Mouse (Mus musculus) liver, embryonic 14.5 days (tissue): ENCODE results near the gene Josd1. TPM values are rescaled to one million over a fixed set of nuclear protein-coding genes. Genes with fewer than 3 reads are reported as not detected.

Experiments used
- ATAC-seq: fragments of 200-750 bp; cut with Nextera tagmentation; 2 replicates; pipeline ENCODE4 v1.8.0; 2017; ENCODE audit warnings: moderate number of reproducible peaks, mild to moderate bottlenecking, moderate library complexity; ENCODE audit not compliant: insufficient read depth
- DNase-seq, 3 experiments: peaks; one replicate each; pipeline ENCODE4 v3.0.0-alpha.2; 2012 to 2013; ENCODE audit warnings: low read depth in 3 of 3, low spot score in 3 of 3
- H3K27ac ChIP-seq: fragments of 300-500 bp; sonication (generic); 2 replicates; pipeline ENCODE4 v1.5.1; 2014; ENCODE audit warnings: moderate library complexity, mild to moderate bottlenecking, control low read depth, inconsistent platforms
- H3K27me3 ChIP-seq: fragments of 300-500 bp; sonication (generic); 2 replicates; pipeline ENCODE4 v1.6.1; 2014; ENCODE audit warnings: mild to moderate bottlenecking, low read length, moderate library complexity; ENCODE audit not compliant: control insufficient read depth, insufficient read depth
- H3K36me3 ChIP-seq: fragments of 300-500 bp; sonication (generic); replicated peaks from 2 replicates; pipeline ENCODE4 v1.6.1; 2014; ENCODE audit warnings: low read depth; ENCODE audit not compliant: control insufficient read depth, insufficient read depth
- H3K4me1 ChIP-seq, 2 experiments: fragments of 200-500 bp in 1 of 2; fragments of 300-500 bp in 1 of 2; sonication (generic) in 1 of 2; replicated peaks; 2 replicates each; pipeline ENCODE4 v1.6.1; 2012 to 2014; ENCODE audit warnings: antibody characterized with exemption in 1 of 2, inconsistent platforms in 1 of 2, low read length in 1 of 2; ENCODE audit not compliant: control insufficient read depth in 2 of 2, insufficient read depth in 2 of 2
- H3K4me2 ChIP-seq: fragments of 300-500 bp; sonication (generic); 2 replicates; pipeline ENCODE4 v1.6.1; 2014; ENCODE audit warnings: low read depth, mild to moderate bottlenecking, control low read depth, moderate library complexity
- H3K4me3 ChIP-seq, 2 experiments: fragments of 200-500 bp in 1 of 2; fragments of 300-500 bp in 1 of 2; sonication (generic) in 1 of 2; 2 replicates each; pipeline ENCODE4 v1.5.1; 2012 to 2014; ENCODE audit warnings: low read depth in 2 of 2, low read length in 2 of 2, mild to moderate bottlenecking in 2 of 2, control low read depth in 1 of 2, inconsistent platforms in 1 of 2, moderate library complexity in 1 of 2; ENCODE audit not compliant: insufficient read depth in 1 of 2
- H3K9ac ChIP-seq: fragments of 300-500 bp; sonication (generic); replicated peaks from 2 replicates; pipeline ENCODE4 v1.6.1; 2014; ENCODE audit warnings: mild to moderate bottlenecking, control low read depth, moderate library complexity
- H3K9me3 ChIP-seq: fragments of 300-500 bp; sonication (generic); 2 replicates; pipeline ENCODE4 v1.6.1; 2016; ENCODE audit warnings: low read length, mixed read lengths; ENCODE audit not compliant: control insufficient read depth
- CTCF ChIP-seq: IDR thresholded peaks from 2 replicates; pipeline ENCODE4 v1.5.1; 2016; ENCODE audit warnings: antibody characterized with exemption, low read depth, control low read depth
- EP300 ChIP-seq: IDR thresholded peaks from 2 replicates; pipeline ENCODE4 v1.6.1; 2016; ENCODE audit warnings: antibody characterized with exemption, low read depth
- WGBS: fragments of 180-500 bp; shearing (Covaris S2); extraction: QIAGEN DNeasy Blood & Tissue Kit; methylation state at CpG from one replicate; pipeline ENCODE4 v1.1.7; 2014; ENCODE audit not compliant: insufficient replicate concordance; 5-methylcytosine and 5-hydroxymethylcytosine counted together
- polyA plus RNA-seq, 2 experiments: library from polyadenylated mRNA; depleted of rRNA in 1 of 2; stranded (reverse) in 1 of 2; unstranded in 1 of 2; fragments of >200 nt; fragmentation: Nextera tagmentation in 1 of 2; extraction: Ambion mirVana in 1 of 2; gene quantifications; 2 replicates each; pipeline versions ENCODE4 v1.2.1 to v1.2.3; 2012 to 2014

Gene Josd1
- polyA plus RNA-seq, 2 experiments, result 13.2 to 19.7 TPM

DNA sequence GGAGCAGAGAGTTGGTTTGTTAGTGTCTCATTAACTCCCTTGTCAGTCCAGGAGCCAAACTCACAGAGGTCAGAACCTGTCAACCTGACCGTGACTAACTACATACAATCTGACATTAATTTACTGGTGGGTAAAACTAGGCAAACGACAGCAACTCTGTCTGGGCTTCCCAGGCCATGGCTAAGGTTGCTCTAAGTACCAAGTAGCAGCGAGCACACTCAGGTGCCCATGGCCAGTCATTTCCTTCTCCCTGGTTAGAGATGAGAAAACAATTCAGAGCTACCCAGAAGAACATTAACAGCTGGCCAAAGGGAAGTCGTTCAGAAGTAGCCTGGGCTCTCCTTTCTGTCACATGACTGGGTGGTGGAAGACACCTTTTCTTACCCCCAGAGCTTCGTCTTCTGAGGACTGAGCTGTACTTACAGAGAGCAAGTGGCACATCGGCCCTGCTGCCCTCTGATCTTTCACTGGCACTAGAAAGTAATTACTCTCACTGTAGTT lies 2.5 kb downstream of the Josd1 start:
- DNase-seq, result no peak

DNA sequence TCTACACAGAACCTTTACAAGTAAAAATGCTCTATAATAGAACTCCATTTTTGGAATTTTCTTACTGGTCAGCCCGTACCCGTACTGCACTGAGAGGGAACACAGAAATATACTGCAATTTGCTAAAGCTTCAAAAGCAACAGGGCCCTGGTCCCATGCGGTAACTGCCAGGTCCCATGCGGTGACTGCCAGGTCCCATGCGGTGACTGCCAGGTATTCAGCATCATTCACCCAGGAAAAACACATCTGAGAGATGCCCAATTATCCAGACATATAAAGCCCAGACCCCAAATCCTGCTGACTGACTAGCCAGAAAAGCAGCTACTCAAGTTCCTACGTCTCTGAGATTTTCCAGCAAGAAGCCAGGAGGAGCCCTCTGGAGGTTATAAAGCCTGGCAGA lies 3.1 kb downstream of the Josd1 start:
- H3K4me2 ChIP-seq, result peak overlapping the region; percentile 88
- H3K4me1 ChIP-seq, result peaks cover 51 to 61% of the 10 kb centered on the region in 2 experiments
- no peaks in the 10 kb centered on the region for H3K27me3 ChIP-seq
- TF ChIP-seq CTCF (no peak), EP300 (no peak)
- peak overlapping the region; percentile 97 for H3K9ac ChIP-seq
- peak overlapping the region; percentile 89 for H3K4me3 ChIP-seq
- DNase-seq, result no peak
- H3K36me3 ChIP-seq, result peaks cover 2% of the 10 kb centered on the region
- ATAC-seq, result no peak
- 83% methylated on average over 6 of the region's 6 CpGs for WGBS
- no peaks in the 10 kb centered on the region for H3K9me3 ChIP-seq
- H3K27ac ChIP-seq, result peak overlapping the region; percentile 95

More for the DNA sequence above, 2.5 kb downstream of the Josd1 start:
- H3K27me3 ChIP-seq, result no peaks in the 10 kb centered on the region
- H3K9me3 ChIP-seq, result no peaks in the 10 kb centered on the region
- H3K9ac ChIP-seq, result peak overlapping the region; percentile 97
- TF ChIP-seq EP300, result no peak
- H3K4me2 ChIP-seq, result peak overlapping the region; percentile 88
- H3K27ac ChIP-seq, result peak overlapping the region; percentile 95
- peak overlapping the region; percentile 89 for H3K4me3 ChIP-seq
- no peak for ATAC-seq
- peaks cover 53 to 65% of the 10 kb centered on the region in 2 experiments for H3K4me1 ChIP-seq
- WGBS, result 24% methylated on average over 6 of the region's 6 CpGs
- no peaks in the 10 kb centered on the region; the same call in 1 of the 2 replicates for H3K36me3 ChIP-seq

DNA sequence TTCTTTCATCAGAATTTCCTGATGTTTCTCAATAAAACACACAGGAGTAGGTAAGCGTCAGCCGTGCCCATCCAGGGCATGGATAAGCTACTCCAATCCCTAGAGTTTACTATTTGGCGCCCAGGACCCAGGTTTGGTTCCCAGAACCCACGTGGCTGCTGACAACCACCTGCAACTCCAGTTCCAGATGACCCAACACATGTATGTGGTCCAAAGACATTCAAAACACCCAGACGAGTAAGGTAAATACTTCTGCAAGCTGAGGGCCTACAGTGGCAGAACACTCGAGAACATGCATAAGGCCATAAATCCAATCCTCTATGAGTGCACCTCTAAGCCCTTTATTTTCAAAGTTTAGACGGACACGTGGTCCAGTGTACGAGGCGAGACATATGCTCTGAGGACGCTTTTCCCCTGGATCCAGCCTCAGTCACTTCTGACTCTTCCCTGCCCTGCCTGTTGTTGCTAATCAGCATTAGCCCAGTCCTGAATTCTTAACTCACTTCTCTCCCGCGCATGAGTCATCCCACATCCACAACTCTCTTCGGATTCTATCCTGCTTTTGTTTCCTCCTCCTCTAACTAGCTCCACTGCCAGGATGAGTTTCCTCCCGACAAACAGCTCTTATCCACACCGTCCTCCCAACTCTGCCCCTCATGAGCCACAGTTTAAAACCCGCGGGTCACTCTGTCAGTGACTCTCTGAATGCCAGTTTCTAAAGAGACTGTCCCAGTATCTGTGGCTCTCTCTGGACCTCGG lies 3.8 kb downstream of the Josd1 start:
- Histone ChIP-seq H3K9ac (peak overlapping the region; percentile 97), H3K27me3 (no peaks in the 10 kb centered on the region), H3K4me2 (peak overlapping the region; percentile 88), H3K9me3 (no peaks in the 10 kb centered on the region), H3K27ac (peak overlapping the region; percentile 95), H3K36me3 (peaks cover 5% of the 10 kb centered on the region), H3K4me1 (peaks cover 44 to 55% of the 10 kb centered on the region in 2 experiments), H3K4me3 (peak overlapping the region; percentile 89)
- TF ChIP-seq EP300 (no peak), CTCF (no peak)
- WGBS, result 56% methylated on average over 19 of the region's 19 CpGs
- DNase-seq (no peak), ATAC-seq (no peak)

DNA sequence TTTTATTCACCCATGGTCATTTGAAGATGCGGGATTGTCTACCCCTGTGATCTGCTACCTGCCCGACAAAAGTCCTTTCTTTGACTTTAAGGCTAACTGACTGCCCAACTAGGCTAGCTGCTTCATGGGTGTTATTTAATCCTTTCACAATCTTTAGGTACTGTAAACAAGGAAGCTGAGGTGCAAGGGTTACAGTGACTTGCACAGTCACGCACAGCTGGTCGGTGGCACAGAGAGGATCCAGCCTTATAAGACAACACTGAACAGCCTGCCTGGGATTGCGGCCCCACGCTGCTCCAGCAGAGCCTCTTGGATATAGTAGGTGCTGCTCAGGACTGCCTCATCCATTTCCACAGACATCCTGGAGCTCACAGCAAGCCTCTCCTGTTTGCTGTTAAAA lies 4.6 kb downstream of the Josd1 start:
- peaks cover 5% of the 10 kb centered on the region for H3K36me3 ChIP-seq
- WGBS, result 76% methylated on average over 6 of the region's 6 CpGs
- ATAC-seq, result no peak
- H3K27me3 ChIP-seq, result no peaks in the 10 kb centered on the region
- TF ChIP-seq EP300 (no peak), CTCF (no peak)
- H3K9ac ChIP-seq, result peak overlapping the region; percentile 44
- H3K4me2 ChIP-seq, result peak overlapping the region; percentile 88
- DNase-seq, result no peak
- peaks cover 41 to 52% of the 10 kb centered on the region in 2 experiments for H3K4me1 ChIP-seq
- no peaks in the 10 kb centered on the region for H3K9me3 ChIP-seq
- peak overlapping the region; percentile 5 to 89; a peak in 3 of 4 replicates for H3K4me3 ChIP-seq
- peak overlapping the region; percentile 95 for H3K27ac ChIP-seq

DNA sequence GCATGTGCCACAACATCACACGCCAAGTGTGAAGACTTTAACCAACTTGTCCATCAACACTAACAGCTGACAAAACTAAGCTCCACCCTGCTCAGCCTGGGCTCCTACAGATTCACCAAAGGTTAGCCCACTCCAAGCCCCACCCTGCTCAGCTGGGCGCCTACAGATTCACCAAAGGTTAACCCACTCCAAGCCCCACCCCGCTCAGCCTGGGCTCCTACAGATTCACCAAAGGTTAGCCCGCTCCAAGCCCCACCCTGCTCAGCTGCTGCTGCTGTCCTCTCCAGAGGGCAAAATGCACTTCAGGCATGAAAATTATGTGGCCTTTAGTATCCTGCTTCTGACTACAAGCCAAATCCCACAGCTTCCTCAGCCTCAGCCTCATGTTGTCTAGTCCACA lies 5.7 kb downstream of the Josd1 start:
- Histone ChIP-seq H3K36me3 (peaks cover 6% of the 10 kb centered on the region), H3K9me3 (no peaks in the 10 kb centered on the region), H3K4me2 (peak overlapping the region; percentile 88), H3K4me3 (no peak overlapping the region), H3K27me3 (no peaks in the 10 kb centered on the region), H3K4me1 (peaks cover 41 to 52% of the 10 kb centered on the region in 2 experiments), H3K27ac (peak overlapping the region; percentile 95), H3K9ac (no peak overlapping the region; the same call in none of the 2 replicates)
- no peak for TF ChIP-seq EP300
- ATAC-seq (peak; percentile 44), DNase-seq (no peak)
- WGBS, result 53% methylated on average over 4 of the region's 4 CpGs
